Mouse (Mus musculus) thymus, adult 2 months (tissue): ENCODE results near the gene Scyl2.

Experiments
- CTCF ChIP-seq: fragments of 200-500 bp; IDR thresholded peaks from 2 replicates; pipeline ENCODE4 v1.5.1; 2012; ENCODE audit warnings: mild to moderate bottlenecking, control low read depth, low read length, moderate library complexity, borderline replicate concordance; ENCODE audit not compliant: control insufficient read depth, poor library complexity, insufficient read depth; ENCODE audit errors: extremely low read depth
- POLR2A ChIP-seq: fragments of 200-500 bp; IDR thresholded peaks from 2 replicates; pipeline ENCODE4 v1.6.1; 2012; ENCODE audit warnings: mild to moderate bottlenecking, low read length, control low read depth, moderate library complexity; ENCODE audit not compliant: control insufficient read depth, poor library complexity, insufficient read depth; ENCODE audit errors: extremely low read depth

GRCm38 (mm10) chr10:89682157-89682556, 3.9 kb downstream of the Scyl2 start:
- TF ChIP-seq CTCF (no peak), POLR2A (no peak)
